Mouse (Mus musculus) frontal cortex, adult (tissue): ENCODE results near the gene Spon1.

ENCODE experiments used
- ATAC-seq: cut with Nextera tagmentation; 2 replicates; pipeline ENCODE4 v1.9.2; 2017; ENCODE audit warnings: mild to moderate bottlenecking, moderate library complexity, mixed read lengths; ENCODE audit not compliant: low TSS enrichment

The Spon1 gene

DNA sequence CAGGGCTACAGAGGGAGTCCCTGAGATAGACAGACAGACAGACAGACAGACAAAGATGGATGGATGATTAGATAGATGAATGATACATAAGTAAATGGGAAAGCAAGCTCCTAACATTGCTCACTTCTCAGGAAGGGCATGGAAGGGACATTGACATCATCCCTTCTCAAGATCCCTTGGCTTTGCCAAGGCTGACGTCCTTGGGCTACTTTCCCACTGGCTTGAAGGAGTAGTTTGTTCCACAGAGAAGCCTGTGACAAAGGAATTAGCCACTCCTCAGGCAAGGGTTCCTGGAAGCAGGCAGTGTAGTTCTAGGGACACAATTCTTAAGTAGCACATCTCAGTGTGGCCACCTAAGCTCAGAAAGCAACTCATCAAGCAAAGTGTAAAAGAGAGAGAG, 296.7 kb downstream of the Spon1 start:
- no peak for ATAC-seq

- ATAC-seq = peak; percentile 36
Measured at GRCm38 (mm10) chr7:114063534-114063933, 297.7 kb downstream of the Spon1 start.

DNA sequence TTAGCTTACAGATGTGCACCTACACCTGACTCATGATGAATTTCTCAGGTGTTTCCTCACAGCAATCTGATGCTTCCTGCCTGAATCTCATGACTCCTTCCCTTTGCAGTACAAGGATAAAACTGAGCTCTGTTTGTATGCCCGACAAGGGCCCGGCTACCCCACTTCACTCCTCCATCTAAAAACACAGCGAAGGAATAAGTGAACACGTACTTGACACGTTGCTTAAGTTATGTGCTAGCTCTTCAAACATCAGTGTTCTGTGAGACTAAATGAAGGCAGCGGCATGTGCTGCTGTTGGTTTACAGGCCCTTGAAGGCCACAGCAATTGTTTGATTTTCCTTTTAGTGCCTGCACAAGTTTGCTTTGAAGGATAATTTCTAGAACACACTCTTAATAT, 298.2 kb downstream of the Spon1 start:
- no peak for ATAC-seq

- no peak for ATAC-seq
Measured at GRCm38 (mm10) chr7:114065407-114066185, 299.8 kb downstream of the Spon1 start.

GRCm38 (mm10) chr7:114066529-114067178, 300.9 kb downstream of the Spon1 start:
- ATAC-seq = peak; percentile 55

GRCm38 (mm10) chr7:114068956-114069533, 303.2 kb downstream of the Spon1 start:
- ATAC-seq = no peak

- no peak for ATAC-seq
Measured at GRCm38 (mm10) chr7:114069726-114070457, 304.1 kb downstream of the Spon1 start.

DNA sequence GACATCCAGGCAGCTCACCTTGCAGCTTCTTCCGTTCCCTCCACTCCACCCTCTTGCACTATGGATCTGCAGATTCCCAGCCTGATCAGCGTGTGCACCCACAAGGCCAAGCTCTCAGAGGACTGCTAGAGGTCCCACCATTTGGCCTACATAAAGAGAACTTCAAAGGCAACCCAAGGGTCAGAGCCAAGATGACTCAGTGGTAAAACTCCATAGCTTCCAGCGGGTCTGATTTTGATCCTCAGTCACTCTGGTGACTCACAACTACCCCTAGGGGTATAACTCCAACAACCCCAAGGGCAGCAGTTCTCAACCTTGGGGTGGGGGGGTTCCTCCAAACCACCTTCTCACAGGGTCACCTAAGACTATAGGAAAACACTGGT, 304.7 kb downstream of the Spon1 start:
- no peak for ATAC-seq

GRCm38 (mm10) chr7:114071395-114071794, 305.6 kb downstream of the Spon1 start:
- no peak for ATAC-seq

DNA sequence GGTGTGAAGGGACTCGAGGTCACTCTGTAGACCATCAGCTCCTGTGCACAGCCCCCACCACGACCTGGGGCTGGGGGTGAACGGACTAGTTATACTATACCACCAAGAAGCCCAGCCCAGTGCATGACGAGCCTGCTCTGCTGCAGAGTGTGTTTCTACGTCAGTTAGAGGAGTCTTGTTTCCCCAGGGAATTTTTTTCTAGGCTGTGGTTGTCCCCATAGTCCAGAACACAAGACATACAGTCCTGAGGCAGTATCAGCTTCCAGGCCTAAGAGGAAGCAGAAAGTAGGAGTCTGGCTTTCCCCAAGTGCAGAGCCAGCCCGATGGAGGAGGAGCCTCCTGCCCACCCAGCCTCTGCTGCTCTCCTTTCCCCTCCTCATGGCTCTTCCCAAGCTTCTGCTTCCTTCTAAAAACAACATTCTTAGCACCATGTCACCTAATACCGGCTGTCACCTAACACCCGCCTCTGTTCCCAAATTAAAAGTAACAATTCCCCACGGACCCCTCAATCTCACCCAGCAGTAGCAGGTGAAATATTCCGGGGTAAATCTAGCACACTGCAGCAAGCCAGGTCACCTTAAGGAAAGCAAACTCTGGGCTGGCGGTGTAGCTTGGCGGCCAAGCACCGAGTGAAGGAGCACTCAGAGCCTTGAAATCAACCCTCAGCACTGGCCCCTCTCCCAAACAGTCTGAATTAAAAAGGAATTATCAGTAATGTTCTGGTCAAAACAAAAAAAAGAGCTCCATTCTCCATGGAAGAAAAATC, 306.2 kb downstream of the Spon1 start:
- ATAC-seq = peak; percentile 88

DNA sequence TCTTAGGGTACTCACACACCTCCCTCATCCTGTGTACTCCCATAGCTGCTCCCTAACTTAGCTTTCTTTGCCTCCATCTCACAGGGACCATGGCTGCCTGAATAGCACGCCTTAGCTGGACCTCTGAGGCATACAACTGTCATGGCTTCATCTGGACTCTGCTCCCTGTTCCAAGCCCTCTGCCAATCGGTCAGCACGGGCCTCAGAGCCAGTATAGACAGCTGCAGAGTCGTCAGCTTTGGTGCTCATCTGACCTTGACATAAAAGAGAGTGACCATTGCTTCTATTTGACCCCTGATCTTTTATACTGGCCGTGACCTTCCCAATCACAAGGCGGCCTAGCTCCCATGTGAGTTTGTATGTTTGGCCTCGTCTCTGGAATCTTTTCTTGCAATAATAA, 308.3 kb downstream of the Spon1 start:
- no peak for ATAC-seq

- ATAC-seq = no peak
Measured at GRCm38 (mm10) chr7:114074595-114074994, 308.8 kb downstream of the Spon1 start.

- no peak for ATAC-seq
Measured at GRCm38 (mm10) chr7:114079343-114079742, 313.5 kb downstream of the Spon1 start.

DNA sequence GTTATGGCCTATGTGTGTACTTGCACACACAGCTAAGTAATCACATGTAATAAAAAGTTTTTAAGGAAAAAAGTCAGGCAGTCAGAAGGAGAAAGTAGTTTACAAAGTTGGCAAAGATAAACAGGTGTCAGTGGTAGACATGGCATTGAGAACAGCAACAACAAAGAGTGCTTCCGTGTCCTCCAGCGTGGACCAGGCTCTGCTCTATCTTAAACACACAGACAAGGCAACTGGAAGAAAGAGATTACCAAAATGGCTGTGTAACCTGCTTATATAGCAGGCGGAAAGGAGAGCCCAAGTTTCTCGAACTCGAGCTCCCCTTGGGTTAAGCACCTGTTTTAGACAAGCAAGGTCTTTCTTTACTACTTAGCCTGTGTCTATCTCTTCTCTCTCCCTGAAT, 314.5 kb downstream of the Spon1 start:
- no peak for ATAC-seq

DNA sequence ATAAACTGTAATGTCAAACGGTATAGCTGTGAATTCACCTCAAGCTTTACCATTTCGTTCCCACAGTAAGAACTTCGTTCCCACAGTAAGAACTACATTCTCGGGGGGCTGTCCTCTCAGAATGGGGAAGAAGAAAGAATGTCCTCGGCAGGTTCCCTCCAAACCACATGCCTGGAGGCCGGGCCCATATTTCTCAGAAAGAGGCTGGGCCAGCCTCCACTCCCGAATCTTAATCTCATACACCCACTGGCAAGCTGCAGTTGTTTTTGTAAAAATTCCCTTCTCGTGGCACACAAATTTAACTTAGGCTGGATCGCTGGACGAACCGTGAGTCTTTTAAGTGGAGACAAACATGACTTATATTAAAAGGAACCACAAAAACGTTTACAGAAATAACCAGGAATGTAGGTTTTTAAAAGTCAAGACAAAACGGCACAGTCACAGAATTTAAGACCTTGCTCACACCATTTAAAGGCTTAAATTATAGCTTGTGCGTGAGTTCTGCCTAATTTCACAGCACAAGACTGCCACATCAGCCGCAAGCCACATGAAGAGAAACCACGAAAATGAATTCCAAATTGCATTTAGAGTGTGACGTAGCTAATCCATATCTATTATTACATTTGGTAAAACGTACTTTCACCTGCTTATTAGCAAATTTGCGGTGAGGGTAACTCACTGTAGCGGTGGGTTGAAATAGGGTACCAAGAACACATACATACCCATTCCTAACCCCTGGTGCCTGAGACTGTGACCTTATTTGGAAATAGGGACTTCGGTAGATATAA, 316.0 kb downstream of the Spon1 start:
- ATAC-seq = peak; percentile 85

DNA sequence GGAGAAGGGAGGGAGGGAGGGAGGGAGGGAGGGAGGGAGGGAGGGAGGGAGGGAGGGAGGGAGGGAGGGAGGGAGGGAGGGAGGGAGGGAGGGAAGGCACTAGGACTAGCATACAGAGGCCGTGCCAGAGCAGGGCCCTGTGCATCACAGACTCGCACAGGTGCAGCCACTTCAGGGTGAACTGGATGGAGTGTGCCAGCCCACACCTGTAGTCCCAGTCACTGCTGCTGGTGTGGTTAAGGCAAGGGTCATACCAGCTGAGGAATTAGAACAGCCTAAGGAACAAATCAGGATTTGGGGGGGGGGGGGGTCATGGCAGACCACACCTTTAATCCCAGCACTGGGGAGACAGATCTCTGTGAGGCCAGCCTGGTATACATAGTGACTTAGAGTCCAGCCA, 317.3 kb downstream of the Spon1 start:
- ATAC-seq = no peak

DNA sequence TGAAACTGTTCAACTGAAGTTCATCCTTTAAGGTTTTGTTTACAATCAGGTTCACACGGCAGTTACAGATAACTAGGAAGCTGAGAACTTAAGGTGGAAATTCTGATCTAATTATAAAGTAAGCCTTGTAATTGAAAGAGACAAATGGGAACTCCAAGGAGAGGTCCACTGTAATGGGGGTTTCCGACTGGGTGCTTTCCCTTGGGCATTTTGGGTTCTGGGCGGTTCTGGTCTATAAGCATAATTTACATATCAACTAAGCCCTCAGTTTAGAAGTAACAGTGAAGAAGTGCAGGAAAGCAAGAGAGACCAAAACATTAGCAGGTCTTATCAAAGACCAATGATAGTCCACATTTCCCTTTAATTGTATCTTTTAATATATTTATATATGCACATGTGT, 318.0 kb downstream of the Spon1 start:
- no peak for ATAC-seq

GRCm38 (mm10) chr7:114086021-114086710, 320.4 kb downstream of the Spon1 start:
- no peak for ATAC-seq

GRCm38 (mm10) chr7:114087341-114087740, 321.5 kb downstream of the Spon1 start:
- peak; percentile 58; the same call in 1 of the 2 replicates for ATAC-seq

- peak; percentile 38; the same call in 1 of the 2 replicates for ATAC-seq
Measured at GRCm38 (mm10) chr7:114087986-114088385, 322.2 kb downstream of the Spon1 start.
